Mouse (Mus musculus) spleen, adult 2 months (tissue): Measurements from ENCODE around the gene Ptprr.

Source experiments
- CTCF ChIP-seq: fragments of 200-500 bp; IDR thresholded peaks from 2 replicates; pipeline ENCODE4 v1.5.1; 2011; ENCODE audit warnings: mild to moderate bottlenecking, inconsistent platforms; ENCODE audit not compliant: insufficient read depth, insufficient read length, insufficient replicate concordance; ENCODE audit errors: extremely low read depth
- POLR2A ChIP-seq: fragments of 200-500 bp; IDR thresholded peaks from 2 replicates; pipeline ENCODE4 v1.6.1; 2011; ENCODE audit warnings: low read depth, low read length, inconsistent platforms

DNA sequence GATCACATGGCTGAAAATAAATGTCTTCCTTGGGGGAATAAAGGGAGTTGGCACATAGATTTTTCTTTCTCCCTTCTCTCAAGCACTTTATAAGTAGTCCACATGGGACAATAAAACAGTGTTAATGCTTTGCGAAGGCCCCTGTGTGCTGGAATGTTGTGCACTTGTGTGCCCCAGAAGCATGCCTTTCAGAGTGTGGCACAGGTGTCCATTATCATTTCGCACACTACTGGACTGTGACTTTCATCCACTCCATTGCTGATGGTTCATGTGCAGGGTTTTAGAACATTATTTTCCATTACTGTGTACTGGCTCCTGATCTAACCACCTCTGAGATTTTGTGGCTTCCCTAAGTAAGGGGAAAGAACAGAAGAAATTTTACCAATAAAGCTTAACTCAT lies 105.8 kb downstream of the Ptprr start:
- TF ChIP-seq CTCF: no peak
- TF ChIP-seq POLR2A: no peak
